Mouse (Mus musculus): ENCODE results near the gene Actg1.

DNA sequence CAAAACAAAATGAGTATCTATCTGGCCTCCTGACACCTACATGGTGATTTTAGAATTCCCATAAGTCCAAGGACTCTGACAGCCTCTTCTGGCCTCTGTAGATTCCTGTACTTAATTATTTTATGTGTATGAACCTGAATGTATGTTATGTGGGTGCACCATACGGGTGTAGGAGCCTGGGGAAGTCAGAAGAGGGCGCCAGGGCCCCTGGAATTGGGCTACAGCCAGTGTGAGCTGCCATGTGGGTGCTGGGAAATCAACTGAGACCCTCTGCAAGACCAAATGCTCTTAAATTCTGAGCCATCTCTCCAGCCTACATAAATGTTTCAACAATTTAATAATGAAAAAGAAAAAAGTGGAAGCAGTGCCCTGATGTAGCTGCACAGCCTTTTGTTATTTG, 10.9 kb downstream of the Actg1 start:
- TF ChIP-seq USF1 (IDR thresholded peaks at IDR 0.05; ENCODE audit: low read depth) (no peak), POLR2A (IDR thresholded peaks at IDR 0.05; ENCODE audit: insufficient read length, low read depth) (no peak), MYOG (IDR thresholded peaks at IDR 0.05; ENCODE audit: control insufficient read depth in 1 of 3, insufficient read depth in 1 of 3, insufficient read length in 2 of 3, low read depth in 2 of 3) (no peak), E2F4 (IDR thresholded peaks at IDR 0.05; ENCODE audit: insufficient read depth) (no peak), POLR2AphosphoS2 (IDR thresholded peaks at IDR 0.05; ENCODE audit: insufficient read length, low read depth) (no peak), MYOD1 (IDR thresholded peaks at IDR 0.05; ENCODE audit: control insufficient read depth in 1 of 3, insufficient read length in 2 of 3, low read depth in 2 of 3) (no peak)
